In genomic region chr4:32981617-32982016, GRCm38 (mm10) we compare ENCODE assay signal across 10 mouse cellular contexts. TPM values are rescaled to one million over a fixed set of nuclear protein-coding genes. Genes with fewer than 3 reads are reported as not detected.
DNase-seq lines count a peak whose midpoint lies in the region; ATAC-seq lines count a peak whose summit lies in the region.
"Had no signal": no experiment of that assay in that cellular context is flagged by ENCODE, and none has a peak within 500 bp of the region (broad histone marks: within the 10 kb centered on the region; RNA-seq: fewer than 3 reads in every experiment).

No protein-coding gene starts in this region.

- ATAC-seq in hindbrain, embryonic 14.5 days (ENCODE audit: low FRiP score): no peak
- peak; percentile 43 for ATAC-seq in liver, embryonic 16.5 days (ENCODE audit: low read depth)
- ATAC-seq in megakaryocyte-erythroid progenitor cell, adult 5-6 weeks (replicated peaks; ENCODE audit: low FRiP score, low TSS enrichment, poor library complexity, severe bottlenecking): no peak

- H3K4me3 ChIP-seq in embryonic facial prominence, embryonic 10.5 days: peak overlapping the region; percentile 95; the same call in 1 of the 2 replicates
- H3K4me3 ChIP-seq in hindbrain, embryonic 14.5 days (replicated peaks; ENCODE audit: low read length): no peak overlapping the region
- no peak overlapping the region for H3K4me3 ChIP-seq in liver, embryonic 16.5 days (ENCODE audit: low read depth, low read length)

- H3K4me2 ChIP-seq in hindbrain, embryonic 14.5 days (replicated peaks): peak overlapping the region; percentile 94; the same call in 1 of the 2 replicates
- H3K4me2 ChIP-seq in liver, embryonic 16.5 days (ENCODE audit: low read depth, low read length): peak overlapping the region; percentile 98

- H3K27me3 ChIP-seq in embryonic facial prominence, embryonic 10.5 days (replicated peaks; ENCODE audit: low read depth, poor library complexity, severe bottlenecking): peaks cover 22% of the 10 kb centered on the region
- H3K27me3 ChIP-seq in hindbrain, embryonic 14.5 days (ENCODE audit: control insufficient read depth, insufficient read depth, low read length): no peaks in the 10 kb centered on the region
- H3K27me3 ChIP-seq in liver, embryonic 16.5 days (ENCODE audit: control insufficient read depth, insufficient read depth, low read depth, low read length): peaks cover 53% of the 10 kb centered on the region

- no peak overlapping the region for H3K9ac ChIP-seq in hindbrain, embryonic 14.5 days
- no peak overlapping the region for H3K9ac ChIP-seq in liver, embryonic 16.5 days (ENCODE audit: low read depth, low read length)

- intact Hi-C loops in left cerebral cortex, postnatal 4 days (cut with DNase I): no loop called here

- WGBS in embryonic facial prominence, embryonic 10.5 days: 14% methylated on average over 5 of the region's 5 CpGs
- WGBS in hindbrain, embryonic 14.5 days: 41% methylated on average over 5 of the region's 5 CpGs
- WGBS in liver, embryonic 16.5 days (ENCODE audit: insufficient replicate concordance): 5% methylated on average over 5 of the region's 5 CpGs

- no peaks in the 10 kb centered on the region for H3K9me3 ChIP-seq in embryonic facial prominence, embryonic 10.5 days
- H3K9me3 ChIP-seq in hindbrain, embryonic 14.5 days (ENCODE audit: control insufficient read depth, low read length): no peaks in the 10 kb centered on the region
- peaks cover 5% of the 10 kb centered on the region; the same call in 1 of the 2 replicates for H3K9me3 ChIP-seq in liver, embryonic 16.5 days (replicated peaks; ENCODE audit: control insufficient read depth, low read length)

- peaks cover 49% of the 10 kb centered on the region for H3K4me1 ChIP-seq in embryonic facial prominence, embryonic 10.5 days
- H3K4me1 ChIP-seq in hindbrain, embryonic 14.5 days (replicated peaks; ENCODE audit: control insufficient read depth, insufficient read depth, low read length): peaks cover 10% of the 10 kb centered on the region; the same call in 1 of the 2 replicates
- peaks cover 37% of the 10 kb centered on the region for H3K4me1 ChIP-seq in liver, embryonic 16.5 days (ENCODE audit: control insufficient read depth, low read depth, low read length)

- H3K36me3 ChIP-seq in embryonic facial prominence, embryonic 10.5 days (replicated peaks): no peaks in the 10 kb centered on the region
- no peaks in the 10 kb centered on the region for H3K36me3 ChIP-seq in hindbrain, embryonic 14.5 days (replicated peaks; ENCODE audit: control insufficient read depth, insufficient read depth)
- H3K36me3 ChIP-seq in liver, embryonic 16.5 days (ENCODE audit: control insufficient read depth, insufficient read depth): no peaks in the 10 kb centered on the region

- H3K27ac ChIP-seq in embryonic facial prominence, embryonic 10.5 days (replicated peaks): peak overlapping the region; percentile 97; the same call in 1 of the 2 replicates
- H3K27ac ChIP-seq in hindbrain, embryonic 14.5 days: no peak overlapping the region
- H3K27ac ChIP-seq in liver, embryonic 16.5 days (ENCODE audit: low read length): no peak overlapping the region
- H3K27ac ChIP-seq: layer of hippocampus, adult 2 months had no signal

- peak; percentile 7 to 9 for DNase-seq in B cell, adult 2 months
- no peak for DNase-seq in embryonic facial prominence, embryonic 10.5 days (ENCODE audit: low spot score)
- DNase-seq in hindbrain, embryonic 14.5 days (ENCODE audit: low spot score): no peak
- no peak for DNase-seq in left cerebral cortex, postnatal 4 days
- DNase-seq in thymus, postnatal 10 days (ENCODE audit: low spot score in 2 of 2): no peak
- DNase-seq: gastrocnemius, postnatal 14 days; lung, postnatal 14 days had no signal

RNA-seq across cellular contexts. Expression of gene Rragd, which starts 1.2 kb away (rescaled TPM):
- 22.5 and 22.9 TPM in 2 replicates for polyA plus RNA-seq in embryonic facial prominence, embryonic 10.5 days (2016; fragmentation: Nextera tagmentation; extraction: Ambion mirVana)
- 35.8 and 40.0 TPM in 2 replicates for polyA plus RNA-seq in hindbrain, embryonic 14.5 days (2014; fragmentation: Nextera tagmentation; extraction: Ambion mirVana)
- polyA plus RNA-seq in liver, embryonic 16.5 days (2015; fragmentation: Nextera tagmentation; extraction: Ambion mirVana): 1.1 and 1.4 TPM in 2 replicates
- not detected in 2 replicates for total RNA-seq in megakaryocyte-erythroid progenitor cell, adult 5-6 weeks (2014; fragmentation: Nextera tagmentation)
- 0.14 TPM in 1 of 2 replicates, not detected in the other for total RNA-seq in megakaryocyte-erythroid progenitor cell, adult 5-6 weeks (2017)
- 10 to 100 TPM; 53.9 to 59.9 TPM for total RNA-seq in left cerebral cortex, postnatal 4 days (2021)

RNA-seq across cellular contexts. Expression of gene Ankrd6, which starts 31.0 kb away (rescaled TPM):
- 12.2 and 16.4 TPM in 2 replicates for polyA plus RNA-seq in embryonic facial prominence, embryonic 10.5 days (2016; fragmentation: Nextera tagmentation; extraction: Ambion mirVana)
- 23.0 and 24.7 TPM in 2 replicates for polyA plus RNA-seq in hindbrain, embryonic 14.5 days (2014; fragmentation: Nextera tagmentation; extraction: Ambion mirVana)
- polyA plus RNA-seq in liver, embryonic 16.5 days (2015; fragmentation: Nextera tagmentation; extraction: Ambion mirVana): 0.55 and 0.60 TPM in 2 replicates
- 4.2 and 9.0 TPM in 2 replicates for total RNA-seq in megakaryocyte-erythroid progenitor cell, adult 5-6 weeks (2014; fragmentation: Nextera tagmentation)
- 1.3 and 3.1 TPM in 2 replicates for total RNA-seq in megakaryocyte-erythroid progenitor cell, adult 5-6 weeks (2017)
- total RNA-seq in left cerebral cortex, postnatal 4 days (2021): 10 to 100 TPM; 29.7 to 32.8 TPM

RNA-seq across cellular contexts. Expression of gene Ube2j1, which starts 49.6 kb away (rescaled TPM):
- 37.8 and 38.7 TPM in 2 replicates for polyA plus RNA-seq in embryonic facial prominence, embryonic 10.5 days (2016; fragmentation: Nextera tagmentation; extraction: Ambion mirVana)
- polyA plus RNA-seq in hindbrain, embryonic 14.5 days (2014; fragmentation: Nextera tagmentation; extraction: Ambion mirVana): 78.3 and 89.3 TPM in 2 replicates
- 25.6 and 28.6 TPM in 2 replicates for polyA plus RNA-seq in liver, embryonic 16.5 days (2015; fragmentation: Nextera tagmentation; extraction: Ambion mirVana)
- total RNA-seq in megakaryocyte-erythroid progenitor cell, adult 5-6 weeks (2014; fragmentation: Nextera tagmentation): 37.2 and 51.3 TPM in 2 replicates
- total RNA-seq in megakaryocyte-erythroid progenitor cell, adult 5-6 weeks (2017): 43.5 and 48.0 TPM in 2 replicates
- 100 to 1,000 TPM; 108 to 110 TPM for total RNA-seq in left cerebral cortex, postnatal 4 days (2021)

Comparison
In these comparisons a context has a peak if more than half of its experiments do, and no peak if none do; other contexts are left out.
1. DNase-seq: peak in B cell, adult 2 months (2 of 2); none in embryonic facial prominence, embryonic 10.5 days (single experiment), hindbrain, embryonic 14.5 days (single experiment), left cerebral cortex, postnatal 4 days (single experiment) and thymus, postnatal 10 days (0 of 2).